Mouse (Mus musculus) heart, postnatal 10 days (tissue): ENCODE results near the gene Supt20. TPM values are rescaled to one million over a fixed set of nuclear protein-coding genes. Genes with fewer than 3 reads are reported as not detected.

Source experiments
- total RNA-seq, 2 experiments: library from RNA; stranded (reverse); gene quantifications; 2 replicates each; pipeline ENCODE4 v1.2.3; 2021

Gene Supt20
- total RNA-seq, 2 experiments from 2014 or later = 35.1 to 41.8 TPM

Other genes with a start within 250 kb of the Supt20 start
- not detected for gene Gm21958, start 21.5 kb downstream of the Supt20 start, total RNA-seq
- gene Exosc8, start 42.6 kb downstream of the Supt20 start, total RNA-seq = 10 to 100 TPM; 22.6 to 24.8 TPM
- 10 to 100 TPM; 17.4 to 17.6 TPM for gene Alg5, start 42.7 kb downstream of the Supt20 start, total RNA-seq
- gene Smad9, start 62.8 kb downstream of the Supt20 start, total RNA-seq = 1 to 10 TPM; 1.3 to 2.0 TPM
- 10 to 100 TPM; 27.5 to 34.8 TPM for gene Rfxap, start 115.0 kb downstream of the Supt20 start, total RNA-seq
- gene Sertm1, start 223.1 kb downstream of the Supt20 start, total RNA-seq = under 1 TPM; 0.14 to 0.35 TPM